Mouse (Mus musculus) kidney, postnatal 0 days (tissue): ENCODE measurements around the gene Pax3. TPM values are rescaled to one million over a fixed set of nuclear protein-coding genes. Genes with fewer than 3 reads are reported as not detected.

ENCODE experiments used
- ATAC-seq: fragments of 200-750 bp; cut with Nextera tagmentation; replicated peaks from 2 replicates; pipeline ENCODE4 v1.8.0; 2017; ENCODE audit warnings: low read depth, moderate number of reproducible peaks, moderate TSS enrichment, moderate library complexity; ENCODE audit not compliant: low FRiP score
- DNase-seq: peaks from one replicate; pipeline ENCODE4 v3.0.0-alpha.2; 2016; ENCODE audit warnings: low spot score
- H3K27ac ChIP-seq: fragments of 300-500 bp; sonication (generic); 2 replicates; pipeline ENCODE4 v1.5.1; 2014; ENCODE audit warnings: mild to moderate bottlenecking
- H3K27me3 ChIP-seq: fragments of 300-500 bp; sonication (generic); 2 replicates; pipeline ENCODE4 v1.6.1; 2014; ENCODE audit warnings: low read length, mixed read lengths; ENCODE audit not compliant: insufficient read depth
- H3K36me3 ChIP-seq: fragments of 300-500 bp; sonication (generic); 2 replicates; pipeline ENCODE4 v1.6.1; 2014; ENCODE audit warnings: low read length, mixed read lengths; ENCODE audit not compliant: insufficient read depth
- H3K4me1 ChIP-seq: fragments of 300-500 bp; sonication (generic); replicated peaks from 2 replicates; pipeline ENCODE4 v1.6.1; 2014; ENCODE audit warnings: antibody characterized with exemption, low read length, mixed read lengths; ENCODE audit not compliant: insufficient read depth
- H3K4me2 ChIP-seq: fragments of 300-500 bp; sonication (generic); 2 replicates; pipeline ENCODE4 v1.6.1; 2014; ENCODE audit warnings: mild to moderate bottlenecking, low read length, moderate library complexity, mixed read lengths
- H3K4me3 ChIP-seq: fragments of 300-500 bp; sonication (generic); replicated peaks from 2 replicates; pipeline ENCODE4 v1.5.1; 2014; ENCODE audit warnings: low read depth, low read length
- H3K9ac ChIP-seq: fragments of 300-500 bp; sonication (generic); 2 replicates; pipeline ENCODE4 v1.6.1; 2014; ENCODE audit warnings: low read depth, low read length
- H3K9me3 ChIP-seq: fragments of 300-500 bp; sonication (generic); replicated peaks from 2 replicates; pipeline ENCODE4 v1.6.1; 2016; ENCODE audit warnings: low read length, inconsistent platforms, mixed read lengths
- CTCF ChIP-seq: IDR thresholded peaks from 2 replicates; pipeline ENCODE4 v1.5.1; 2016; ENCODE audit warnings: antibody characterized with exemption, low read depth, mild to moderate bottlenecking, moderate library complexity
- WGBS: fragments of 180-500 bp; shearing (Covaris S2); extraction: QIAGEN DNeasy Blood & Tissue Kit; methylation state at CpG from one replicate; pipeline ENCODE4 v1.1.7; 2014; 5-methylcytosine and 5-hydroxymethylcytosine counted together
- polyA plus RNA-seq: library from polyadenylated mRNA; unstranded; fragments of >200 nt; fragmentation: Nextera tagmentation; extraction: Ambion mirVana; gene quantifications from 2 replicates; pipeline ENCODE4 v1.2.1, GENCODE M21; 2015

Pax3 gene
- polyA plus RNA-seq, 1 experiment from 2014 or later = not detected

DNA sequence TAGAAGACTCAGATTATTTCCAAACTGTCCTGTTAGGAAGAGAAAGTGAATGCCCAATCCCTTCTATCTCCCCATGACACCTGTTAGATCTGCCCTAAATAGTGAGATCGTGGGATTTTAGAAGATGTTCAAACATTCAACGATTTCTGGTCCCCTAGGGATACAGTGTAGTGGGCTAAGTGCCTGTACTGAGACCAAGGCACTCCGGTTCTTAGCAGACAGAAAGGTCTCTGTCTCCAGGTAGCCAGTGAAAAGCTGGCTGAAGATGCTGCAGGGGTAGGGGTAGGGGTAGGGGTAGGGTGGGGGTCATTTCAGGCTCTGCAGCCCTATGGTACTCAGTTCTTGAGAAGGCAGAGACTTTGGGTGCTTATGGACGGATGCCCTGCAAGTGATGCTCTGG lies 7.4 kb upstream of the Pax3 start:
- H3K36me3 ChIP-seq = no peaks in the 10 kb centered on the region
- H3K4me1 ChIP-seq = no peaks in the 10 kb centered on the region
- peaks cover 89% of the 10 kb centered on the region for H3K27me3 ChIP-seq
- H3K4me3 ChIP-seq = peak overlapping the region; percentile 34
- no peak overlapping the region for H3K27ac ChIP-seq
- DNase-seq (no peak), ATAC-seq (no peak)
- WGBS = 20% methylated on average over 4 of the region's 4 CpGs
- peak overlapping the region; percentile 53; the same call in 1 of the 2 replicates for H3K4me2 ChIP-seq
- H3K9me3 ChIP-seq = no peaks in the 10 kb centered on the region
- no peak for TF ChIP-seq CTCF
- H3K9ac ChIP-seq = no peak overlapping the region

DNA sequence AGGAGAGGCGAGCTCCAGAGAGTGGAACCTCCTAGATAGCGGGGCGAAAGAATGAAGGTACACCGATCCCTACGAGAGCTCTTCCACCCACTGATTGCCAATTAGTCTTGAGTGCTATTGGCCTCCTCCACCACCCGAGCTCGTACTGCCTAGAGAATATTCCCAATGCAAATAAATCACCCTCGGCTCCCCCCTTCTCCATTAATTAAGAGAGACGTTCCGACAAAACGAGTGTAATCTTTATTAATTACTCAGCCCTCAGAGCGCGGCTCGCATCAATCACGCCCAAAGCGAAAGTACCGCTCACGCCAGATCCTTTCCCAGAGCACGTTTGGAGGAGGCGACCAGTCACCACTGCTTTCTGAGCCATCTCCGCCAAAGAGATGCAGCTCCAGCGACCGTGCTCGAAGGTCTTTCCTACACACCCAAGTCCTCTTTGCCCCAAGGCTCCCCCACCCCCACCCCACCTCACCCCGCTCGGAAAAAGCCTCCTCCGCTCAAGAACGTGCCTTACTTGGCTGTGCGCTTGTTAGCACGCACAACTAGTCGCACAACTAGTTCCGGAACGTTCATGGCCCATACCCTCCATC lies 6.8 kb upstream of the Pax3 start:
- no peaks in the 10 kb centered on the region for H3K9me3 ChIP-seq
- no peaks in the 10 kb centered on the region for H3K4me1 ChIP-seq
- WGBS = under 1% methylated on average over 33 of the region's 33 CpGs
- peak overlapping the region; percentile 53 for H3K4me2 ChIP-seq
- peak overlapping the region; percentile 34 for H3K4me3 ChIP-seq
- no peak for TF ChIP-seq CTCF
- DNase-seq = no peak
- no peak overlapping the region for H3K27ac ChIP-seq
- no peaks in the 10 kb centered on the region for H3K36me3 ChIP-seq
- no peak for ATAC-seq
- peaks cover 89% of the 10 kb centered on the region for H3K27me3 ChIP-seq
- H3K9ac ChIP-seq = no peak overlapping the region

DNA sequence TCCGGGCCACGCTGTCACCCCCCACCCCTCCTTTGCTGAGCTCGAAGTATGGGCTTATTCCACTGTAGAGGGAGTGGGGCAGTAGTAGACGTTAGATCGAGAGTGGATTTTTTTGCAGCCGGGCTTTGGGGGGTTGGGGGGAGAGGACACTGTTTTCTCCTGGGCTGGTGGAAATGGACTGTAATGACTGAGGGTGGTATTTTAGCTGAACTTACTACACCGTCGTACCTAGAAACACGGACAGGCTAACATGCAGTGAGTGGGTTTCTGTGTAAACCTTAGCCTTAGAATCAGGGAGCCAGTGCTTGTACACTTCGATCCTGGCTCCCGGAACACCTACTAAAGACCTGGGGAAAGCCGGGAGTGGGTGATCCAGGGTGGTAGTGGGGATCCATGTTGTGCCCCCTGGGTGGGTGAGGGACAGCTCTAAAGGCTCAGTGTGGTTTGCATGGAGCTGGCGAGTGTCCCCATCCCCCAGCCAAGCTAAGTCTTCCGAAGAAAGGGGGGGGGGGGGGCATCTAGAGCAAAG lies 6.2 kb upstream of the Pax3 start:
- ATAC-seq (no peak; the same call in 1 of the 2 replicates), DNase-seq (no peak)
- no peak overlapping the region for H3K27ac ChIP-seq
- no peak for TF ChIP-seq CTCF
- H3K4me3 ChIP-seq = peak overlapping the region; percentile 34
- H3K4me1 ChIP-seq = no peaks in the 10 kb centered on the region
- no peaks in the 10 kb centered on the region for H3K36me3 ChIP-seq
- WGBS = under 1% methylated on average over 14 of the region's 14 CpGs
- H3K9me3 ChIP-seq = no peaks in the 10 kb centered on the region
- peaks cover 90% of the 10 kb centered on the region for H3K27me3 ChIP-seq
- peak overlapping the region; percentile 53 for H3K4me2 ChIP-seq
- H3K9ac ChIP-seq = no peak overlapping the region

DNA sequence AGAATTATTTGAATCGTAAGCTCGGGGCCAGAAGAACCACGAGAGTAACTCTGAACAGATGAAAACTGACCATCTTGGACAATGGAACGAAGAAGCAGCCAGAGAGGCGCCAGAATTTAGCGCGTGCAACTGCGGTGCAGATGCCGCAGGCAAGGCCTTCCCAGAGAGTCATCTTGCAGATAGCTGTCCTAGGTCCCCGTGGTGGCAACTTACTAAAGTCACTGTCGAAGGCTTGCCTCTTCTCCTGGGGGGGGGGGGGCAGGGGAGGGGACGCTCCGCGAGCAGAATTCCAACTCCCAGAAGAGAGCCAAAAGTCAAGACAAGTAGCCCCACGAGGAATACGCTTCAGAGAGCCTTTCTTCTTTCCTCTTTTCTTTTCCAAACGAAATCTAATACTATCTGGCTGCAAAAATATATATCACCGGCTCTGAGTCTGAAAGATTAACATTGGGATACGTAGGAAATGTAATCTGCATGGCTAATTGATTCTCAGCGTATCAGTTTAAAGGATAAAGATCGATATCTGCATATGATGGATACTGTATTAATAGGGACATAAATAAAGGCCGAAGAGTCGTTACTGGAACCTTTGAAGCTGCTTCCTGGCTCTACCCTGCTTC lies 5.6 kb upstream of the Pax3 start:
- ATAC-seq = no peak
- DNase-seq = no peak
- WGBS = 1% methylated on average over 23 of the region's 23 CpGs

DNA sequence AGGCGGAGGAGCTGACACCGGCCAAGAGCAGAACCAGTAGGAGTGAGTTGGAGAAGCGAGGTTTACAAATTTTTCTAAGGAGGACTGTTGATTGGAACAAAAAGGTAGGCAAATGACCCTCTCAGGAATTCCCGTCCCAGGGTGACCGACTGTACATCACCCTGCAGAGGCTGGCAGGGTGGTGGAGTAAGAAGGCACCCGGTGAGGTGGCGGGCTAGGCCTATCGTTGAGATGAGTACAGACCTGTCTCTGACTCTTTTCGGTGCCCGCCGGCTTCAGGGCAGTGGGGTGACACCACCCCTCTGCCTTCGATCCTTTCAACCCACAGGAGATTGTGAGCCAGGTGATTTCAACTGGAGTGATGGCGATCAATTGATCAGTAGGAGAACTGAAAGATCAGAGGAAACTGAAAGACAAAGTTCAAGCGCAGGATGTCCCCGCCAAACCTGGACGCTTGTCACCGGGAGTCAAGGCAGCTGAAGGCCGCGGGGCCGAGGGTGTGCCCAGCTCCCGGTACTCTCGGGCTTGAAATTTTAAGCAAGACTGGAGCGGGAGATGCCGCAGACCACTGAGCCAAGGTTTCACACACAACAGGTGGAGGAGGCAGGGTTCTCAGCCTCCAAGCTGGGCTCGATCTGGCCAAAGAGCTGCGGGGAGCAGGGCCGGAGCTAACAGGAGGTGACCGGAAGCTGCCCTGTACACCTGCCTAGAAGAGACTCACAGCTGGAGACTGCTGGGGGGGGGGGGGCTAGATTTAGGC lies 4.5 kb upstream of the Pax3 start:
- WGBS = 1% methylated on average over 28 of the region's 28 CpGs
- DNase-seq = no peak
- no peaks in the 10 kb centered on the region for H3K9me3 ChIP-seq

More for the DNA sequence above, 5.6 kb upstream of the Pax3 start:
- peaks cover 90% of the 10 kb centered on the region for H3K27me3 ChIP-seq
- no peaks in the 10 kb centered on the region for H3K36me3 ChIP-seq
- no peak overlapping the region for H3K4me3 ChIP-seq
- H3K4me2 ChIP-seq = no peak overlapping the region
- no peaks in the 10 kb centered on the region for H3K9me3 ChIP-seq
- no peak overlapping the region for H3K9ac ChIP-seq
- no peaks in the 10 kb centered on the region for H3K4me1 ChIP-seq
- no peak overlapping the region for H3K27ac ChIP-seq
- no peak for TF ChIP-seq CTCF

DNA sequence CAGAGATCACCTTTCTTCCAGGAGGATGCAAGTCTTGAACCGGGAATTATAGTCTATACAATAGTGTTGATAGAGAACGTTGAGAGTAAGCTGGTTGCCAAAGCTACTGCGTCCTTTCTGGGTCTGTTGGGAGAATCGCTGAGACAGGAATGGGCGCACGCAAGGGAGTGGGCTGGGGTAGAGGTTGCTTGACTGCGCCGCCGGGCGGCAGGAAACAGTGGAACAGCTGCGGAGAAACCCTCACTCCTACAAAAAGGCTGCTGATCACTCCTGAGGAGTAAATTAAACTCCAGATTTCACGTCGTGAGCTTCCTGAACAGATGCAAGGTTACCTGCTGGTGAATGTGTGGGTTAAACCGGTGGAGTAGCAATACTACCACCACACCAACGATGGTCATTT lies 3.3 kb upstream of the Pax3 start:
- no peak for ATAC-seq
- under 1% methylated on average over 15 of the region's 15 CpGs for WGBS
- Histone ChIP-seq H3K4me3 (no peak overlapping the region), H3K9ac (no peak overlapping the region), H3K9me3 (no peaks in the 10 kb centered on the region), H3K27ac (no peak overlapping the region), H3K27me3 (peaks cover 86% of the 10 kb centered on the region), H3K36me3 (no peaks in the 10 kb centered on the region), H3K4me1 (0 out of 2 replicates have a peak, but pooled peaks cover 8% of the 10 kb centered on the region), H3K4me2 (no peak overlapping the region)
- no peak for DNase-seq
- no peak for TF ChIP-seq CTCF

More for the DNA sequence above, 4.5 kb upstream of the Pax3 start:
- H3K4me2 ChIP-seq = no peak overlapping the region
- H3K27me3 ChIP-seq = peaks cover 87% of the 10 kb centered on the region
- H3K9ac ChIP-seq = no peak overlapping the region
- H3K27ac ChIP-seq = no peak overlapping the region
- no peak for ATAC-seq
- 0 out of 2 replicates have a peak, but pooled peaks cover 4% of the 10 kb centered on the region for H3K4me1 ChIP-seq
- TF ChIP-seq CTCF = no peak
- no peak overlapping the region for H3K4me3 ChIP-seq
- no peaks in the 10 kb centered on the region for H3K36me3 ChIP-seq
